Mouse (Mus musculus): ENCODE measurements around the gene Epn2.

Epn2 gene

DNA sequence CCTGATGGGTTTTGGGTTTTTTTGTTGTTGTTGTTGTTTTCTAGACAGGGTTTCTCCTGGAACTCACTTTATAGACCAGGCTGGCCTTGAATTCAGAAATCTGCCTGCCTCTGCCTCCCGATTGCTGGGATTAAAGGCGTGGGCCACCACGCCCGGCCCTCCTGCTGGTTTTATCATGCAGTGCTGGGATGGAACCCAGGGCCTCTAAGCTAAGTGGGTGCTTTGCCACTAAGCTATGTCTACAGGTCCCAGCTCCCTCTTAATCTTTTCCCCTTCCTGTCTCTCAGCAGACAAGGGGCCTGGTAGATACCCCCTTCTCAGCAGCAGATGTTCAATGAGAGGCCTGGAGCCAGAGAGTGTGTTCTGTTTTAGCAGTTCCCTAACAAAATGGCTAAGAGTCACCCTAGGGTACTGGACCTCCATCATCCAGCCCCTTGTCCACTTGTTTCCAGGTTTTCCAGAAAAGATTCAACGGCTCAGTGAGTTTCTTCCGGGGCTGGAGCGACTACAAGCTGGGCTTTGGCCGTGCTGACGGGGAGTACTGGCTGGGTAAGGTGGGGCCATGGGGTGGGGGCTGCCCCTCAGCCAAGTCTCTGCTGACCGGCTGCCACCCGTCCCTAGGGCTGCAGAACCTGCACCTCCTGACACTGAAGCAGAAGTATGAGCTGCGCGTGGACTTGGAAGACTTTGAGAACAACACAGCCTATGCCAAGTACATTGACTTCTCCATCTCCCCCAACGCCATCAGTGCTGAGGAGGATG lies 92.8 kb downstream of the Epn2 start:
- DNase-seq, result peak in 1 of 2 experiments; percentile 37

DNA sequence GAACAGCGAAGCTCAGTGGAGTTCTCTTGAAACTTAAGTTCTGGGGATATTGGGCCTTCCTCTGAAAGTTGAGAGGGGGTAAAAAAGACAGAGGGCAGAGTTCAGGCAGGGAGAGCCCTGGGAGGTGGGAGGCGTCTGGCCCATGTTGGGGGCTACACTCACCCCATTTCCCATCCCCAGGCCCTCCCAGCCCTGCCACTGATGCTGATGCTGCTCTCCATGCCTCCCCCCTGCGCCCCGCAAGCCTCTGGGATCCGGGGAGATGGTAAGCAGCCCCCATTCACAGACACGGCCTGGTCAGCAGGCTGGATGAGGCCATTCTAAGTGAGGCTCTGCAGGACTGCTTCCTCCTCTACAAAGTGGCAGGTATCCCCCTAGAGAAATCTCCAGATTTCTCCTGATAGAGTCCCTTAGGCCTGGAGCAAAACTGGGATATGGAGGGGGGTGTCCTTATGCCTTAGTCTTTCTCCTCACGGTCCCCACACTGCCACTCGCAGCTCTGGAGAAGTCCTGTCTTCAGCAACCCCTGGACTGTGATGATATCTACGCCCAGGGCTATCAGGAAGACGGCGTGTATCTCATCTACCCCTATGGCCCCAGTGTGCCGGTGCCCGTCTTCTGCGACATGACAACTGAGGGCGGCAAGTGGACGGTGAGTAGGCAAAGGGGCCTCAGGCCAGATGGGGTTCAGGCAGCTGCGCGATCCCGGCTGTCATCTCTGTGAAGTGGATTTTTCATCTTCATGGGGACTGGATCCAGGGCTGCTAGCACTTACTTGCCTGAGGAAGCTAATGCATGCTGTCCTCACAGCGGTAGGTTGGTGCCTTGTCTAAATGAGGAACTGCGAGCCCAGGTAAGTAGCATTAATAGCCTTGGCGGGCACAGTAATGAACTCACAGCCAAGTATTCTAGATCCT lies 93.7 kb downstream of the Epn2 start:
- DNase-seq, result peak; percentile 49 to 63

DNA sequence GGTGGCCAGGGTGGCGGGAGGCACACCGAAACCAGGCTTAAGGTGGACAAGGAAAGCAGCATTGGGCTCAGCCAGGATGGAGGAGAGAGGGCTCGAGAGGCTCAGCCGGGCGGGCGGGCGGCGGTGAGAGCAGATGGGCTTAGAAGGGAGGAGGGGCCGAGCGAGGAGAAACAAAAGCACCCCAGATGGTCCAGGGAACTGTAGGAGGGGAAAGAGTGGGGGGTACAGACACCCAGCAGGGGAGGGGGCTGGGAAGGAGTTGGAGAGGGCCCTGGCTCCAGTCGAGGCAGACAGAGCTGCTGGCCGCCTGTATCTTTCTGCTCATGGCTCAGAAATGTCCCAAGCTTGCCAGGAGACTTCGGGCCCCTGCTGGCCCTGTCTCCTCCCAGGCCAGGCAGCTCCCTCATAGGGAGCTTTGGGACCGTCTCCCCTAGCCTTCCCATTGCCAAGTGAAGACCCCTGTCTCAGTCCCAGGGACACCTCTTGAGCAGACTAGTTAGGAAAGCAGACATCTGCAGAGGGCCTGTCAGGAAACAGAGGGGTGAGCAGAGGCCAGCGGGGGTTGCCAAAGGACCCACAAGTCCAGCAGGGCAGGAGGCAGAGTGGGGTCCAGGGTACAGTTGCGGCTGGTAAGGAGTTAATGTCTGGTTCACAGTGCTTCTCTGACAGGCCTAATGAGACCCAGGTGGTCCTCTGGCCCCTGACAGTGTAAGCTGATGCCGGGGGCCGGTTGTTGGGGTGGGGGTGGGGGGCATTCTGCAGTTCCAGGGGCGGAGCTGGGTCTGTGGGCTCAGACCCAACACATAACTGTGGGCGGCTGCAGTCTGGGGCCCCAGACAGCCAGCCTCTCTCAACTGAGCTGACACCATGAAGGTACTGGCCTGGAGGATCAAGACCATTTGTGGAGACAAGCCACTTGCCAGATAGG lies 94.6 kb downstream of the Epn2 start, which contains the start of gene Mfap4:
Mfap4 (plus strand) TSS at position 819 of the 928 bp plus-strand sequence.
- peak; percentile 75 to 79 for DNase-seq

DNA sequence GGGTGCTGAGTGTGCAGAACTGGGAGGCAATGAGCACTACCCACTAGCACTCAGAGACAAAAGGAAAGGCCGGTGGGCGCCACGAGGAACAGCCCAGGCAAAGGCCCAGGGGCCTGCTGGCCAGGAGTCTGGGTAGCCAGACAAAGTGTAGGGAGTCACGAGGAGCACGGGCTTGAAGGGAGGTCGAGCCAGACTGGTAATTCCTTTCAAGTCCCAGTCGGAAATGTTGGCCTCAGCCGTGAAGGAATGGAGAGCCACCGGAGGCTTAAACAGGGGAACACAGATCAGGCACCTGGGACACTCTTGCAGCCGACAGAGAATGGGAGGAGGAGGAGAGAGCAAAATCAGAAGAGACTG lies 95.3 kb downstream of the Epn2 start:
- no peak for DNase-seq

DNA sequence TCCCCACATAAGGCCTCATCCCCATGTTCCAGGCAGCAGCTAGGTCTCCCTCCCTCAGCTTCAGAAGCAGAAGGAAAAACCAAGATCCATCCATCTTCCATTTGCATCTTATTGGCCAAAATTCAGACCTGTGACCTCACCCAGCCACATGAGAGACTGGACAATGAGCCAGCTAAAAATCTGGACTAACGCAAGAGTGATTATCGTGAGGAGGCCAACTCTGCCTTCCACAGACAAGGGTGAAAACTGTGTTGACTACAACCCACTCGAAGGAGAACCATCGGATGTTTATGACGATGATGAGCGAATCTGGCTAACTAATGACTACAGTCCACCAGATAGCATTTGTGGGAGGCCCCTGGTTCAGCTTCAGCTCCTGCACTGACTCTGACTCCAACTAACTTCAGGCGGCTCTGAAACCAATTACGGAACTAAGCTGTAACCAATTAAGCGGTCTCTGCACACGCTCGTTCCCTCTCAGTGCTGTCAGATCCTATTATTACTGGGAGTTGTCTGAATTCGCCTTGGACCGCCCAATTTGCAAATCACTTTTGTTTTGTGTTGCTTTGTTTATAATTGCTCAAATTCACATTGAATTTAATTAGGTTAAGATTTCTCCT lies 96.2 kb downstream of the Epn2 start:
- no peak for DNase-seq

DNA sequence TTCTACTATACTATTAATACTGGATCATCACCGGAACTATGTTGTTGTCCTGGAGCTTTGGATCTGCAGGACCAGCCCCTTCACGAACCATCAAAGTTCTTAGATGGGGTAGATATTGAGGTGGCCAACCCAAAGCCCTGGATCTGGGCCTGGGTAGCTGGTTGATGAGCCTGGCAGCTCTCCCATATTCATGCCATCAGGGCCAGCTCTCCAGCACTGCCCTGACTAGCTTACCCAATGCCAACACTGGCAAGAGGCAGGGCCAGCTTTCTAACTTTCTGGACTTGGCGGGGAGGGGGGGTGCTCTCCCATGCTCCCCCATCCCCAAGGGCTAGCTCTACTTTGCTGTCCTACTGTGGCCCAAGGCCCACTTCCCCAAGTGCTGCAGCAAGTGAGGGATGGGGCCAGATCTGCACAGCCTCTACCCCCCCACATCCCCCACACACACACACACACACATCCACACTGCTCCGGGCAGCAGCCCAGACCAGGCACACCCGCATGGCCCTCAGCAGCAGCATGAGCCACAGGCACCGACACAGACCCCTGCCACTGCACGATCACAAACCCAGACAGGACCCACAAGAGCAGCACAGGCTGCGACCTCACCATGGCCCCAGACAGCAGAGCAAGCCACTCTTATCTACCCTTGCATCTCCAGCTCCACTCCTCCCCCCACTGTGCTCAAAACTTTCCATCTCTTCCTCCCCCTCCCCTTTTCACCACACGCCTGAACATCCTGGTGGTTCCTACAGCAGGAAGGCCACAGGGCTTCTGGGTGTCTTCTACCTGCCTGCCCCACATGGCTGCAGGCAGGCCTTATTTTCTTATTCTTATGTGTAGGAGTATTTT lies 98.0 kb downstream of the Epn2 start:
- no peak for DNase-seq

DNA sequence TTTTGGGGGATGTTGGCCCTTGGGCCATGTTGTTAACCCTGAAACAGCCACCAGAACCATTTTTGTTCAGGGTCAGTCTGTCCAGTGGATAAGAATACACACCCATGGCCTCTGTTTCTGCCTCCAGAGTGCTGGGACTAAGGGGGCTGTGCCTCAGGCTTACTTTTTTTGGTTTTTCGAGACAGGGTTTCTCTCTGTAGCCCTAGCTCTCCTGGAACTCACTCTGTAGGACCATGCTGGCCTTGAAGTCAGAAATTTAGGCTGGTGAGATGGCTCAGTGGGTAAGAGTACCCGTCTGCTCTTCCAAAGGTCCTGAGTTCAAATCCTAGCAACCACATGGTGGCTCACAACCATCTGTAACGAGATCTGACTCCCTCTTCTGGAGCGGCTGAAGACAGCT lies 100.7 kb downstream of the Epn2 start:
- no peak for DNase-seq

DNA sequence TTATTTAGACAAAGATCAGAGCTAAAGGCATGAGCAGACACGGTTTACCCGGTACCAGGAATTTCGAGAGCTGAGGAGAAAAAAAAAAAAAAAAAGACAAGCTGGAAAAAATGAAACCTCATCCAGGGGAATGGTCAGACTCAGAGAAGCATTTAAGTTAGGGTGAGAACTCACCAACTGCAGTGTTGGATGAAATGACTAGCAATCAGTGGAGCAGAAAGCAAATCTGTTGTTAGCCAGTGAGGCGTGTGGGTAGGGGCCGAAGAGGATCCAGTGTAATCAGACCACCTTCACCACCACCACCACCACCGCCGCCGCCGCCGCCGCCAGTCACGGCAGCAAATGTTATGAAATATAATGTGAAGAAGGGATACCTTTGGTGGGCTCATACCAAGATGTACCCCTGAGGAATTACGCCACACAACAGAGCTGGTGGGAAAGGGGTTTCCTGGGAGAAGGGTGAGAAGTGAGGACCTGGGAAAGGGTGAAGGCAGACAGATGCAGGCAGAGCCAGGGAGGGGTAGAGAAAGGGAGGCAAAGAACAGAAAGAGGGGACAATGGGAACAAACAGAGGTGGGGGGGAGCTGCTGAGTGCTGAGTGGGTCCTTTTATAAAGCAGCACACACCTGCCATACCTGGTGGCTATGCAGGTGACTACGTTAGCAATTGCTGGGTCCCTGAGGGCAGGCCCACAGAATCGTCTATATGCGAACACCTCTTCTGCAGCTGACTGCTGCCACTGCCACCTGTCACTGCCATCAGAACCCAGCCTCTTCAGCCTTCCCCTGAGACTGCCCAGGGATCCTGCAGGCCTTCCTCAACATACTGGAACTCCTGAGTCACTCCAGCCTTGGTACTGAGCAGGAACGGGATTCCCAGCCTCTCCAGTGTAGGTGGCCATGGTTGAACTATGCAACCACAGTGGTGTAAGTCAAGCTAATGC lies 101.7 kb downstream of the Epn2 start:
- DNase-seq, result peak in 1 of 2 experiments; percentile 50

DNA sequence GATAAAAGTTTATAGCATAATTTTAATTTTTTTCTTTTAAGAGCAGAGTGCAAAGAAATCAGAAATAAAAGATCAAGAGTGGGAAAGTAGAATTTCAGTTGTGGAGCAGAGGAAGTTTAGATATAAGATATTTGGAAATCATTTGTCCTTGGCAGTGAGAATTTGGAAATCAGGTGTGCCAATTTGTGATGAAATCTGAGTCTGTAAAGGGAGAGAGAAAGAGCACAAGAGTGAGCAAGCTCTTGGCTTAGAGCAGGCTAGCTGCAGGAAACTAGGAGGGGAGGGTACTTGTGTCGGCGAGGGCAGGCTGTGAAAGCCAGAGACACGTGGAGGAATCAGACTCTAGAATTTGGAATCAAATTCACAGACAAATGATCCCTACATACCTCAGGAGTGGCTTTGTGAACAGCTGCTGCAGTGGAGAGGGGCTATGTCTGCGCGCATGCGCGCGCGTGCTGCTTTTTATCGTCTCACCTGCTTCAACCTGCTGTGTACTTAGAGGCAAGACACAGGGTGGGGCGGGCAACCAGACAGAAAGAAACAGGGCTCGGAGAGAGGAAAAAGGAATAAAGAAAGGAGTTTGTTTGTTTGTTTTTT lies 102.6 kb downstream of the Epn2 start:
- peak; percentile 75 to 78 for DNase-seq

DNA sequence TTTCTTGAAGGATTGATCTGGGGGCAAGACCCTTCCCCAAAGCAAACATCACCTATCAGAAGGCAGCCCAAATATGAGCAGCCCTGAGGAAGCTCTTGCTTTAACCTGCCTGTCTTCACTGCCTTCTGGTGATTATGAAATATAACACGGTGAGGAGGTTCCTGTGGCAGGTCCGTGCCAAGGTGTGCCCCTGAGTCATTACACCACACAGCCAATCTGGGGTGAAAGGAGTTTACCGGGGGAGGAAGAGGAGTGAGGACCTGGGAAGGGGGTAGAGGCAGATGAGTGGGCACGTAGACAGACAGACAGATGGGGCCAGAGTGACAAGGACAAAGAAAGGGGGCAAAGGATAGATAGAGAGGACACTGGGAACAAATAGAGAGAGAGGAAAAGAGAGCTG lies 105.9 kb downstream of the Epn2 start:
- DNase-seq, result peak in 1 of 2 experiments; percentile 16

DNA sequence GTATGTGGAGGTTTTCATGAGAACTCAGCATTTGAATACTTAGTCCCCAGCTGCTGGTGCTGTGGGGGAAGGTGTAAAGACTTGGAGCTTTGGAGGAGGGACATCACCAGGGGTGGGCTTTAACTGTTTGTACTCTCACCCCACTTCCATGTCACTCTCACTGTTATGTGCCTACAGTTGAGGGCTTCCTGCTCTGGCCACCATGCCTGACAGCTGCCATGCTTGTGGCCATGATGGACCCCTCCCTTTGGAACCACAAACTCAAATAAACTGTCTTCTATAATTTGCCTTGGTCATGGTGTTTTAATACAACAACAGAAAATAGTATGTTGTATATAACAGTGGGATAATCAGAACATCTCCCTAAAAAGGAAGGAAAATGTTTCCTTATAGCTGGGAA lies 108.6 kb downstream of the Epn2 start:
- no peak for DNase-seq

DNA sequence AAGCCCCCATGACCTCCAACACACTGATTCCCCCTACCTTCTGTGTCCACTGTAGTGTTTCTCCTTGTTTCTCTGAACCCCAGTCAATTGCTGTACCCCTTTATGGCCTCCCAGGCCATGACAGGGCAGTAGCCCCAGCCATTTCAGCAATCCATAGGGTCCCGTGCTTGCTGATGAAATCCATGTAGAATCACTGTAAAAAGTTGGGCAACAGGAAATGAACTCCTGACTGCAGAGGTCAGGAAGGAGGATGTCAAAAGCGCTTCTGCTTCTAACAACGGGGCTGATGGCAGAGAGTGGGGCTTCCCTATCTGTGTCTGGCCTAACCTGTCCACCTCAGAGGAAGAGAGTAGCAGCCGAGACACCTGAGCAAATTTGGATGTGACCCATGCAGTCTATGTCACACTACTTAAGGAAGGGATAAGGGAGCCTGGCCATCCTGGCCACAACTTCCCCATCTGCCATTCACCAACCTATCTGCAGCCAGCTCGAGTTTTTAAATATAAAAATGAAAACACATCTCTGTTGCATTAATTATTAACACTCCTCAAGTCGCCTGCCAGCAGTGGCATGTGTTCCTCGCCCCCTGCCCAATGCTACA lies 110.1 kb downstream of the Epn2 start:
- DNase-seq, result peak in 1 of 2 experiments; percentile 47

DNA sequence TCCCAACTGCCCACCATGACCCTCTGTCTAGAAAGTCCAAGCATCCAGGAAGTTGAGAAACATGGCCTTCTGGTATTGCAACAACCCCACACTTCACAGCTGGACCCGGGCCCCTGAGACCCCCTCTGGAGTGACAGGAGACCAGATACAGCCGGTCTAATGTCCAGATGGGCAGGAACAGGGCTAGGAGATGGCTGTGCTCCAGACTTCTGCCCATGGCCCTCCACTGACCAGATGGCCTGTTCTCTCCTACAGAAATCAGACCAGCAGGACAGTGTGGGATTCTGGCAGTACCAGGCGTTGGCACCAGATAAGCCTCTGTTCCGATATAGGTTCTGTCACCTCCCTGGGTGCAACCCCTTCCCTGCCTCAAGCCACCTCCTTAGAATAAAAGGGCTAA lies 111.0 kb downstream of the Epn2 start:
- peak; percentile 93 for DNase-seq
